Mouse (Mus musculus): ENCODE results near the gene H2al2a. TPM values are rescaled to one million over a fixed set of nuclear protein-coding genes. Genes with fewer than 3 reads are reported as not detected.

Gene H2al2a
- polyA plus RNA-seq, 1 experiment, result not detected

DNA sequence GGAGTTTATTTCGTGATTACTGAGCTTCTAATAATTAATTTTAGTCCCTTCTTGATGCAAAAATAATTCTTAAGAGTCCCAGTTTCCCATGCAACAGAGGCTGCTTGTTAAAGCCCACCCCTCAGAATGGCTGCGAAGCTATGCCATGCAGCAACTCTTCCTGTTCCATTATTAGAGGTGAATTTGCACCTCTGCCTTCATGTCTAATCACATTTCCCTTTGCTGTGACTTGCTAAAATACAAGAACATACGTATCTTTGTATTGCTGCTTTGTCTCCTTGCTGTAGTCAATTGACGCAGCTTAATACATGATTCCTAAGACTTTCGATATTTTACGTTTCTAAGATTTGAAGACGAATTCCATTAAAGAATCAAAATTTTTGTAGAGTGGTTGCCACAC is 32.9 kb upstream of the H2al2a start:
- TF ChIP-seq POLR2A (IDR thresholded peaks at IDR 0.05; ENCODE audit: insufficient read depth, low read depth, low read length) (no peak), CTCF (IDR thresholded peaks at IDR 0.05; ENCODE audit: insufficient read depth, low read depth, low read length) (no peak)
- Histone ChIP-seq H3K4me3 (ENCODE audit: insufficient read depth, low read depth, low read length) (no peak overlapping the region), H3K4me1 (ENCODE audit: control insufficient read depth, insufficient read depth, low read length) (peaks cover 20% of the 10 kb centered on the region), H3K27ac (ENCODE audit: insufficient read depth, low read depth, low read length) (no peak overlapping the region)
- WGBS, result 94% methylated on average over 7 of the region's 7 CpGs

DNA sequence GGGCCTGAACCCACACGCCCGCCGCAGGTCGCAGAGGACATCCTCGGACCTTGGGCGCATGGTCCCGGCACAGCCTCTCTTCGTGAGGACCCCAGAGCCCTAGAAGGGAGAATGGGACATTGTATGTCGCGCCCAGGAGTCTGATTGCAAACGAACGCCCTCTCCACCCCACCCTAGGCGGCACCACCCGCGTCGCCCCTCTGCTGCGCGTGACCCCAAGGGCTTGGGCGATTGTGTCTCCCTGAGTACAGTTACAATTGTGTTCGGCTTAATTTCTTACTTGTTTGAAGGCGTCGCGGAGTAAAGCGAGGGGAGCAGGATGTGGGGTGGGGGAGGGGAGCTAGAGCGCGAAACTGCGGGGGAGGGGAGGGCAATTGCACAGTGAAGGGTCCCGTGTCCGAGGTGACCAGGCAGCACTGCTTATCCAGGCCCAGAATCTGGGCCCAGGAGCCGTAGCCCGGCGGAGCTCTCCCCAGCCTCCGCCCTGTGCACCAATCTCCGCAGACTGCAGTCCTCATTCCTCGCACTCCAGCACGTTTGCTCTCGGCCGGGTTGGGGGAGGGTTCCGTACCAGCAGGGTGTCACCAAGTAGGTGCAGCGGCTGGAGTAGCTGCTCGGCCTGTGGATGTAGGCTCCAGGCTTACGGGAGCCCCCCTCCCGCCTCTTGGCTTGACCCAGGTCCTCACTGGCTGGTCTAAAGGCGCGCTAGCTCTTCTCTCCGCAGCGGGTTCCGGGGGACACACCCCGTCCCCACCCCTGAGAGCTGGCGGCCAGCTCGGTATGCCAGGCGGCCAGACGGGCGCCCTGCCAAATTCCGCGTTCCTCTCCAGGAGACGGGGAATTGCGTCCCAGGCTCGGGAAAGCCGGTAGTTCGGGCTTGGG is 31.6 kb upstream of the H2al2a start:
- peak overlapping the region; percentile 82 for H3K4me3 ChIP-seq (ENCODE audit: insufficient read depth, low read depth, low read length)
- peak overlapping the region; percentile 32 for H3K27ac ChIP-seq (ENCODE audit: insufficient read depth, low read depth, low read length)
- 1% methylated on average over 61 of the region's 61 CpGs for WGBS
- H3K4me1 ChIP-seq (ENCODE audit: control insufficient read depth, insufficient read depth, low read length), result peaks cover 20% of the 10 kb centered on the region
- no peak for TF ChIP-seq CTCF (IDR thresholded peaks at IDR 0.05; ENCODE audit: insufficient read depth, low read depth, low read length)
- TF ChIP-seq POLR2A (IDR thresholded peaks at IDR 0.05; ENCODE audit: insufficient read depth, low read depth, low read length), result no peak

DNA sequence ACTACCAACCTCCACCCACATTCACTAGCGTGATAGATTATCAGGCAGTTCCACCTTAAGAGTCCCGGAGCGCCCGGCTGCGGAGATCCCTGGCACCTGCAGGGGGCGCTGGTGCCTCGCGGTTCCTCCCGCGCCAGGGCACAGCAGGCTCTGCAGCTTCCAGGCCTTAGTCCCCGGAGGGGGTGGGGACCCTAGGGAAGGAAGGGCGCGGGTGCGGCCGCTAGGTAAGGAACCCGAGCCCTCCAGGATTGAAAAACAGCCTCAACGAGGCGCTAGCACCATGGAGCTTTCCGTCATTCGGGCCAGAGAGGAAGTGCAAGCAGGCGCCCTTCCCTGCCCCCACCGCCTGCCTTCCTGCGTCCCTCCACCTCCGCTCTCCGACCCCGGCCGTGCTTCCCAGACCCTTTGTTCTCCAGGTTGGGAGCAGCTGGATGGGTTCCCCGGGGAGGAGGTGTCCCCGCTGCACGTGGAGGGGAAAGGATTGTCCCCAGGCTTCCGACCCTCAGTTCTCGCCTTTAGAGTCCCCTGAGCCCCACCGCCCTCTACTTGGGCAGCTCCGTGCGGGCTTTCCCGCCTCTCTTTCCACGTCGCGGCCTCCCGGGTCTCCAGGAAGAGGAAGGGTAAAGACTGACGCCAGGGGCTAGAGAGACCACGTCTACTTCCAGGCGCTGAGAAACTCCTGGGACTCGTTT is 30.8 kb upstream of the H2al2a start:
- peaks cover 20% of the 10 kb centered on the region for H3K4me1 ChIP-seq (ENCODE audit: control insufficient read depth, insufficient read depth, low read length)
- peak overlapping the region; percentile 82 for H3K4me3 ChIP-seq (ENCODE audit: insufficient read depth, low read depth, low read length)
- peak overlapping the region; percentile 14 for H3K27ac ChIP-seq (ENCODE audit: insufficient read depth, low read depth, low read length)
- under 1% methylated on average over 44 of the region's 44 CpGs for WGBS
- TF ChIP-seq POLR2A (IDR thresholded peaks at IDR 0.05; ENCODE audit: insufficient read depth, low read depth, low read length) (no peak), CTCF (IDR thresholded peaks at IDR 0.05; ENCODE audit: insufficient read depth, low read depth, low read length) (peak; percentile 99)

GRCm38 (mm10) chr2:18026116-18026947 is 29.6 kb upstream of the H2al2a start:
- no peak overlapping the region for H3K27ac ChIP-seq (ENCODE audit: insufficient read depth, low read depth, low read length)
- peak overlapping the region; percentile 35 for H3K4me3 ChIP-seq (ENCODE audit: insufficient read depth, low read depth, low read length)
- 1% methylated on average over 44 of the region's 44 CpGs for WGBS
- peaks cover 20% of the 10 kb centered on the region for H3K4me1 ChIP-seq (ENCODE audit: control insufficient read depth, insufficient read depth, low read length)
- TF ChIP-seq CTCF (IDR thresholded peaks at IDR 0.05; ENCODE audit: insufficient read depth, low read depth, low read length) (no peak), POLR2A (IDR thresholded peaks at IDR 0.05; ENCODE audit: insufficient read depth, low read depth, low read length) (no peak)

- WGBS, result 9% methylated on average over 14 of the region's 14 CpGs
- Histone ChIP-seq H3K4me1 (ENCODE audit: control insufficient read depth, insufficient read depth, low read length) (peaks cover 20% of the 10 kb centered on the region), H3K27ac (ENCODE audit: insufficient read depth, low read depth, low read length) (no peak overlapping the region), H3K4me3 (ENCODE audit: insufficient read depth, low read depth, low read length) (peak overlapping the region; percentile 35)
- TF ChIP-seq POLR2A (IDR thresholded peaks at IDR 0.05; ENCODE audit: insufficient read depth, low read depth, low read length), result no peak
- TF ChIP-seq CTCF (IDR thresholded peaks at IDR 0.05; ENCODE audit: insufficient read depth, low read depth, low read length), result no peak
These were observed 29.0 kb upstream of the H2al2a start for GRCm38 (mm10) chr2:18025781-18026115.

DNA sequence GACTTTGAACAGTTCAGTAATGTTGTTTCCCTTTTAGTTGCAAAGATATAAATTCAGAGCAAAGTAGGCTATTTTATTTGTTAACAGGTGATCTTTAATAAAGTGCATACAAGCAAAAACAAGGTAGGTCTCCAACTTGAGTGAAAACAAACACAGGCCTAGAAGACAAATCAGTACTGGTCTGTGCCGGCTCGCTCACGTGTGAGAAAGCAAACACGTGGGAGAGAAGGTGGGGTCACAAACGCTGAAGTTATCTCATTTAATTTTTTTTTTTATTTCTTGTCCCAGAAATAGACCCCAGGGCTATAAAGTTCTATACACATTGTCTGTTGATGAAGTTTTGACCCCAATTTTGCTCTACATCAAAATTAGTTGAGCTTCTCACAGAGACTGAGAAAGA is 28.4 kb upstream of the H2al2a start:
- H3K4me1 ChIP-seq (ENCODE audit: control insufficient read depth, insufficient read depth, low read length), result peaks cover 20% of the 10 kb centered on the region
- WGBS, result 89% methylated on average over 5 of the region's 5 CpGs
- H3K27ac ChIP-seq (ENCODE audit: insufficient read depth, low read depth, low read length), result no peak overlapping the region
- TF ChIP-seq CTCF (IDR thresholded peaks at IDR 0.05; ENCODE audit: insufficient read depth, low read depth, low read length) (no peak), POLR2A (IDR thresholded peaks at IDR 0.05; ENCODE audit: insufficient read depth, low read depth, low read length) (no peak)
- no peak overlapping the region for H3K4me3 ChIP-seq (ENCODE audit: insufficient read depth, low read depth, low read length)

DNA sequence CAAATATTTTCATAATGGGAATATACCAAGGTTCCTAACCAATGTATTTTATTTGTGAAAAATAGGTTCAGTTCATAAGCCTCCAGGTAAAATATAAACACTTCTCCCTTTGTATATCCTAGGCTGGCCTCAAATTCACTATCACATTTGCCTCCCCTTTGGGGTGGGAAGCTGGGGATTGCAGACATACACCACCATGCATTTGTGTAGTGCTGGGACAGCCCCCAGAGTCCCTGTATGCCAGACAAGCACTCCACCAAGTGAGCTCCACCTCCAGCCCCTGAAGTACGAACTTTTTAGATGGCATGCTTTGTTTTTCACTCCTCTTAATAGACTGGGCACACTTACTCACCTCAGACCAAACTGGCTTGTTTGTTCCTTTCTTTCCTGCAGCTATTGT is 26.1 kb upstream of the H2al2a start:
- H3K27ac ChIP-seq (ENCODE audit: insufficient read depth, low read depth, low read length), result no peak overlapping the region
- 73% methylated on average over 1 of the region's 1 CpGs for WGBS
- H3K4me3 ChIP-seq (ENCODE audit: insufficient read depth, low read depth, low read length), result no peak overlapping the region
- TF ChIP-seq POLR2A (IDR thresholded peaks at IDR 0.05; ENCODE audit: insufficient read depth, low read depth, low read length), result no peak
- no peak for TF ChIP-seq CTCF (IDR thresholded peaks at IDR 0.05; ENCODE audit: insufficient read depth, low read depth, low read length)
- H3K4me1 ChIP-seq (ENCODE audit: control insufficient read depth, insufficient read depth, low read length), result peaks cover 15% of the 10 kb centered on the region

- H3K4me1 ChIP-seq (ENCODE audit: control insufficient read depth, insufficient read depth, low read length), result no peaks in the 10 kb centered on the region
- no peak overlapping the region for H3K27ac ChIP-seq (ENCODE audit: insufficient read depth, low read depth, low read length)
- WGBS, result 84% methylated on average over 1 of the region's 1 CpGs
- no peak for TF ChIP-seq CTCF (IDR thresholded peaks at IDR 0.05; ENCODE audit: insufficient read depth, low read depth, low read length)
- TF ChIP-seq POLR2A (IDR thresholded peaks at IDR 0.05; ENCODE audit: insufficient read depth, low read depth, low read length), result no peak
- no peak overlapping the region for H3K4me3 ChIP-seq (ENCODE audit: insufficient read depth, low read depth, low read length)
These were observed 22.4 kb upstream of the H2al2a start for GRCm38 (mm10) chr2:18019122-18019521.
